Mouse (Mus musculus) heart, embryonic 11.5 days (tissue): ENCODE data around the gene Rae1. TPM values are rescaled to one million over a fixed set of nuclear protein-coding genes. Genes with fewer than 3 reads are reported as not detected.
A peak's percentile ranks its signal among the peaks of the same experiment; 100 is the strongest.

ENCODE experiments used
- ATAC-seq: fragments of 200-750 bp; cut with Nextera tagmentation; replicated peaks from 2 replicates; pipeline ENCODE4 v1.8.0; 2017; ENCODE audit warnings: moderate library complexity; ENCODE audit not compliant: insufficient number of reproducible peaks, low FRiP score, low TSS enrichment
- H3K27ac ChIP-seq: fragments of 300-500 bp; sonication (generic); 2 replicates; pipeline ENCODE4 v1.5.1; 2014; ENCODE audit warnings: mild to moderate bottlenecking, low read depth, low read length
- H3K27me3 ChIP-seq: fragments of 300-500 bp; sonication (generic); 2 replicates; pipeline ENCODE4 v1.6.1; 2014; ENCODE audit warnings: mild to moderate bottlenecking, low read length, mixed read lengths; ENCODE audit not compliant: control insufficient read depth, insufficient read depth
- H3K36me3 ChIP-seq: fragments of 300-500 bp; sonication (generic); 2 replicates; pipeline ENCODE4 v1.6.1; 2014; ENCODE audit warnings: mild to moderate bottlenecking, low read length, moderate library complexity, mixed read lengths; ENCODE audit not compliant: control insufficient read depth, insufficient read depth
- H3K4me1 ChIP-seq: fragments of 300-500 bp; sonication (generic); 2 replicates; pipeline ENCODE4 v1.6.1; 2014; ENCODE audit warnings: low read length; ENCODE audit not compliant: control insufficient read depth, insufficient read depth
- H3K4me2 ChIP-seq: fragments of 300-500 bp; sonication (generic); 2 replicates; pipeline ENCODE4 v1.6.1; 2014; ENCODE audit warnings: mild to moderate bottlenecking, moderate library complexity
- H3K4me3 ChIP-seq: fragments of 300-500 bp; sonication (generic); 2 replicates; pipeline ENCODE4 v1.5.1; 2014; ENCODE audit warnings: low read depth, low read length
- H3K9ac ChIP-seq: fragments of 300-500 bp; sonication (generic); 2 replicates; pipeline ENCODE4 v1.6.1; 2014; ENCODE audit warnings: mild to moderate bottlenecking, low read depth, low read length, moderate library complexity
- H3K9me3 ChIP-seq: fragments of 300-500 bp; sonication (generic); replicated peaks from 2 replicates; pipeline ENCODE4 v1.6.1; 2016; ENCODE audit warnings: low read length; ENCODE audit not compliant: control insufficient read depth
- WGBS: fragments of 180-500 bp; shearing (Covaris S2); extraction: QIAGEN DNeasy Blood & Tissue Kit; methylation state at CpG from one replicate; pipeline ENCODE4 v1.1.7; 2014; ENCODE audit not compliant: insufficient replicate concordance; 5-methylcytosine and 5-hydroxymethylcytosine counted together
- polyA plus RNA-seq: library from polyadenylated mRNA; unstranded; fragments of >200 nt; fragmentation: Nextera tagmentation; extraction: Ambion mirVana; gene quantifications from 2 replicates; pipeline ENCODE4 v1.2.1, GENCODE M21; 2014

Gene Rae1
- polyA plus RNA-seq, 1 experiment from 2014 or later = 114 TPM

- Histone ChIP-seq H3K9ac (no peak overlapping the region), H3K27me3 (no peaks in the 10 kb centered on the region), H3K9me3 (no peaks in the 10 kb centered on the region), H3K4me1 (peaks cover 72% of the 10 kb centered on the region), H3K4me2 (peak overlapping the region; percentile 85), H3K27ac (no peak overlapping the region), H3K36me3 (peaks cover 11% of the 10 kb centered on the region), H3K4me3 (peak overlapping the region; percentile 15; the same call in 1 of the 2 replicates)
- no peak for ATAC-seq
- WGBS = 67% methylated on average over 5 of the region's 5 CpGs
Measured at GRCm38 (mm10) chr2:173026286-173026685, 26.4 kb downstream of the Rae1 start.

GRCm38 (mm10) chr2:173026688-173027131, 26.8 kb downstream of the Rae1 start:
- Histone ChIP-seq H3K4me3 (no peak overlapping the region), H3K4me2 (peak overlapping the region; percentile 85), H3K27me3 (no peaks in the 10 kb centered on the region), H3K9ac (peak overlapping the region; percentile 39; the same call in 1 of the 2 replicates), H3K9me3 (no peaks in the 10 kb centered on the region), H3K36me3 (peaks cover 15% of the 10 kb centered on the region), H3K27ac (peak overlapping the region; percentile 0; the same call in 1 of the 2 replicates), H3K4me1 (peaks cover 76% of the 10 kb centered on the region)
- 54% methylated on average over 3 of the region's 3 CpGs for WGBS
- no peak for ATAC-seq

- peak overlapping the region; percentile 0 for H3K27ac ChIP-seq
- H3K4me2 ChIP-seq = peak overlapping the region; percentile 85
- WGBS = 93% methylated on average over 6 of the region's 6 CpGs
- 0 out of 2 replicates have a peak overlapping the region, but pooled peaks have one; percentile 2 for H3K4me3 ChIP-seq
- no peak for ATAC-seq
- H3K36me3 ChIP-seq = peaks cover 16% of the 10 kb centered on the region
- no peaks in the 10 kb centered on the region for H3K27me3 ChIP-seq
- H3K9me3 ChIP-seq = no peaks in the 10 kb centered on the region
- peak overlapping the region; percentile 39; the same call in 1 of the 2 replicates for H3K9ac ChIP-seq
- H3K4me1 ChIP-seq = peaks cover 76% of the 10 kb centered on the region
Measured at GRCm38 (mm10) chr2:173027169-173027823, 27.4 kb downstream of the Rae1 start.

GRCm38 (mm10) chr2:173027824-173028495, 28.0 kb downstream of the Rae1 start:
- no peak overlapping the region; the same call in 1 of the 2 replicates for H3K27ac ChIP-seq
- H3K9me3 ChIP-seq = no peaks in the 10 kb centered on the region
- ATAC-seq = no peak
- H3K36me3 ChIP-seq = peaks cover 16% of the 10 kb centered on the region
- H3K4me2 ChIP-seq = peak overlapping the region; percentile 18; the same call in 1 of the 2 replicates
- peaks cover 75% of the 10 kb centered on the region for H3K4me1 ChIP-seq
- no peaks in the 10 kb centered on the region for H3K27me3 ChIP-seq
- 74% methylated on average over 4 of the region's 4 CpGs for WGBS
- no peak overlapping the region for H3K4me3 ChIP-seq
- peak overlapping the region; percentile 39; the same call in 1 of the 2 replicates for H3K9ac ChIP-seq

- Histone ChIP-seq H3K4me2 (no peak overlapping the region), H3K9ac (no peak overlapping the region), H3K36me3 (peaks cover 21% of the 10 kb centered on the region), H3K4me3 (no peak overlapping the region), H3K27ac (no peak overlapping the region), H3K27me3 (no peaks in the 10 kb centered on the region), H3K9me3 (no peaks in the 10 kb centered on the region), H3K4me1 (peaks cover 70% of the 10 kb centered on the region)
- ATAC-seq = no peak
- WGBS = 83% methylated on average over 3 of the region's 3 CpGs
Measured at GRCm38 (mm10) chr2:173028508-173029031, 28.7 kb downstream of the Rae1 start.

- Histone ChIP-seq H3K4me2 (no peak overlapping the region), H3K9ac (no peak overlapping the region)
Measured at GRCm38 (mm10) chr2:173030591-173031338, 30.8 kb downstream of the Rae1 start.

GRCm38 (mm10) chr2:173033531-173033930, 33.6 kb downstream of the Rae1 start:
- 94% methylated on average over 13 of the region's 13 CpGs for WGBS
- no peak for ATAC-seq
- Histone ChIP-seq H3K4me3 (no peak overlapping the region), H3K9me3 (no peaks in the 10 kb centered on the region), H3K9ac (peak overlapping the region; percentile 17; the same call in 1 of the 2 replicates), H3K4me2 (peak overlapping the region; percentile 39), H3K27me3 (no peaks in the 10 kb centered on the region), H3K4me1 (peaks cover 52% of the 10 kb centered on the region), H3K36me3 (peaks cover 28% of the 10 kb centered on the region), H3K27ac (peak overlapping the region; percentile 82)

More at GRCm38 (mm10) chr2:173030591-173031338, 30.8 kb downstream of the Rae1 start:
- H3K36me3 ChIP-seq = peaks cover 32% of the 10 kb centered on the region
- peak overlapping the region; percentile 12; the same call in 1 of the 2 replicates for H3K27ac ChIP-seq
- H3K27me3 ChIP-seq = no peaks in the 10 kb centered on the region
- no peaks in the 10 kb centered on the region for H3K9me3 ChIP-seq
- 63% methylated on average over 12 of the region's 12 CpGs for WGBS
- no peak for ATAC-seq
- H3K4me3 ChIP-seq = no peak overlapping the region
- H3K4me1 ChIP-seq = peaks cover 70% of the 10 kb centered on the region

GRCm38 (mm10) chr2:173034998-173035397, 35.1 kb downstream of the Rae1 start:
- peak; percentile 73 for ATAC-seq
- no peaks in the 10 kb centered on the region for H3K27me3 ChIP-seq
- peak overlapping the region; percentile 59 for H3K9ac ChIP-seq
- peaks cover 22% of the 10 kb centered on the region for H3K36me3 ChIP-seq
- H3K4me1 ChIP-seq = peaks cover 45% of the 10 kb centered on the region
- 15% methylated on average over 4 of the region's 4 CpGs for WGBS
- peak overlapping the region; percentile 39 for H3K4me2 ChIP-seq
- H3K4me3 ChIP-seq = no peak overlapping the region
- H3K27ac ChIP-seq = peak overlapping the region; percentile 82
- H3K9me3 ChIP-seq = no peaks in the 10 kb centered on the region
